Mouse (Mus musculus) spleen, adult 2 months (tissue): ENCODE measurements around the gene Cradd. TPM values are rescaled to one million over a fixed set of nuclear protein-coding genes. Genes with fewer than 3 reads are reported as not detected.

Experiments
- DNase-seq, 2 experiments: peaks; one replicate each; pipeline versions ENCODE4 v3.0.0 to v3.0.0-alpha.2; 2012 to 2021; ENCODE audit warnings: low spot score in 2 of 2, low read depth in 1 of 2
- H3K27ac ChIP-seq: fragments of 200-500 bp; 2 replicates; pipeline ENCODE4 v1.5.1; 2012; ENCODE audit warnings: low read length, inconsistent platforms; ENCODE audit not compliant: insufficient read depth
- H3K27me3 ChIP-seq: fragments of 200-500 bp; 2 replicates; pipeline ENCODE4 v1.6.1; 2012; ENCODE audit warnings: mild to moderate bottlenecking, moderate library complexity, low read length, inconsistent platforms; ENCODE audit not compliant: control insufficient read depth, insufficient read depth
- H3K36me3 ChIP-seq: fragments of 200-500 bp; 2 replicates; pipeline ENCODE4 v1.6.1; 2012; ENCODE audit warnings: mild to moderate bottlenecking, low read length, inconsistent platforms; ENCODE audit not compliant: control insufficient read depth, insufficient read depth
- H3K4me1 ChIP-seq: fragments of 200-500 bp; 2 replicates; pipeline ENCODE4 v1.6.1; 2011; ENCODE audit warnings: inconsistent platforms; ENCODE audit not compliant: control insufficient read depth, insufficient read depth, insufficient read length
- H3K4me3 ChIP-seq: fragments of 200-500 bp; 2 replicates; pipeline ENCODE4 v1.5.1; 2011; ENCODE audit warnings: mild to moderate bottlenecking, inconsistent platforms; ENCODE audit not compliant: insufficient read depth, insufficient read length; ENCODE audit errors: extremely low read depth
- CTCF ChIP-seq: fragments of 200-500 bp; IDR thresholded peaks from 2 replicates; pipeline ENCODE4 v1.5.1; 2011; ENCODE audit warnings: mild to moderate bottlenecking, inconsistent platforms; ENCODE audit not compliant: insufficient read depth, insufficient read length, insufficient replicate concordance; ENCODE audit errors: extremely low read depth
- POLR2A ChIP-seq: fragments of 200-500 bp; IDR thresholded peaks from 2 replicates; pipeline ENCODE4 v1.6.1; 2011; ENCODE audit warnings: low read depth, low read length, inconsistent platforms
- WGBS: fragments of 180-500 bp; shearing (Covaris S2); methylation state at CpG from one replicate; pipeline ENCODE4 v1.1.7; 2018; 5-methylcytosine and 5-hydroxymethylcytosine counted together
- polyA plus RNA-seq: library from polyadenylated mRNA; depleted of rRNA; stranded (reverse); fragments of >200 nt; gene quantifications from 2 replicates; pipeline ENCODE4 v1.2.3, GENCODE M21; 2012

Gene Cradd
- polyA plus RNA-seq, 1 experiment = 8.2 TPM

- Histone ChIP-seq H3K27ac (no peak overlapping the region), H3K4me1 (no peaks in the 10 kb centered on the region), H3K27me3 (no peaks in the 10 kb centered on the region), H3K36me3 (no peaks in the 10 kb centered on the region), H3K4me3 (no peak overlapping the region)
- WGBS = 84% methylated on average over 3 of the region's 3 CpGs
- TF ChIP-seq POLR2A (no peak), CTCF (no peak)
- DNase-seq = no peak
These were observed 103.4 kb downstream of the Cradd start for GRCm38 (mm10) chr10:95220536-95220935.

GRCm38 (mm10) chr10:95218683-95219060, 105.3 kb downstream of the Cradd start:
- Histone ChIP-seq H3K36me3 (no peaks in the 10 kb centered on the region), H3K27ac (peak overlapping the region; percentile 42), H3K27me3 (no peaks in the 10 kb centered on the region), H3K4me3 (no peak overlapping the region), H3K4me1 (no peaks in the 10 kb centered on the region)
- WGBS = 92% methylated on average over 9 of the region's 9 CpGs
- no peak for TF ChIP-seq CTCF
- TF ChIP-seq POLR2A = no peak
- no peak for DNase-seq

GRCm38 (mm10) chr10:95217956-95218682, 105.8 kb downstream of the Cradd start:
- Histone ChIP-seq H3K4me3 (no peak overlapping the region), H3K4me1 (no peaks in the 10 kb centered on the region), H3K36me3 (no peaks in the 10 kb centered on the region), H3K27ac (peak overlapping the region; percentile 18; the same call in 1 of the 2 replicates), H3K27me3 (no peaks in the 10 kb centered on the region)
- no peak for DNase-seq
- WGBS = 71% methylated on average over 18 of the region's 18 CpGs
- no peak for TF ChIP-seq POLR2A
- TF ChIP-seq CTCF = no peak

GRCm38 (mm10) chr10:95215324-95215723, 108.6 kb downstream of the Cradd start:
- Histone ChIP-seq H3K4me3 (no peak overlapping the region), H3K27me3 (no peaks in the 10 kb centered on the region), H3K4me1 (no peaks in the 10 kb centered on the region), H3K36me3 (no peaks in the 10 kb centered on the region), H3K27ac (no peak overlapping the region)
- WGBS = 95% methylated on average over 15 of the region's 15 CpGs
- no peak for TF ChIP-seq CTCF
- TF ChIP-seq POLR2A = no peak
- no peak for DNase-seq

GRCm38 (mm10) chr10:95213820-95214219, 110.1 kb downstream of the Cradd start:
- Histone ChIP-seq H3K36me3 (no peaks in the 10 kb centered on the region), H3K27me3 (no peaks in the 10 kb centered on the region), H3K4me3 (no peak overlapping the region), H3K27ac (no peak overlapping the region), H3K4me1 (no peaks in the 10 kb centered on the region)
- no peak for TF ChIP-seq CTCF
- TF ChIP-seq POLR2A = no peak
- DNase-seq = no peak
- 67% methylated on average over 9 of the region's 9 CpGs for WGBS

GRCm38 (mm10) chr10:95213311-95213710, 110.6 kb downstream of the Cradd start:
- H3K27me3 ChIP-seq = no peaks in the 10 kb centered on the region
- 67% methylated on average over 8 of the region's 8 CpGs for WGBS
- H3K4me1 ChIP-seq = no peaks in the 10 kb centered on the region
- H3K4me3 ChIP-seq = no peak overlapping the region
- TF ChIP-seq CTCF (no peak), POLR2A (no peak)
- no peak for DNase-seq
- no peak overlapping the region for H3K27ac ChIP-seq
- no peaks in the 10 kb centered on the region for H3K36me3 ChIP-seq

- Histone ChIP-seq H3K27me3 (no peaks in the 10 kb centered on the region), H3K4me3 (no peak overlapping the region), H3K4me1 (no peaks in the 10 kb centered on the region), H3K27ac (no peak overlapping the region), H3K36me3 (no peaks in the 10 kb centered on the region)
- no peak for TF ChIP-seq CTCF
- TF ChIP-seq POLR2A = no peak
- WGBS = 91% methylated on average over 8 of the region's 8 CpGs
- no peak for DNase-seq
These were observed 112.3 kb downstream of the Cradd start for GRCm38 (mm10) chr10:95211660-95212059.
